Mouse (Mus musculus) megakaryocyte-erythroid progenitor cell, adult 5 weeks (primary cell): ENCODE results near the gene Nrk. TPM values are rescaled to one million over a fixed set of nuclear protein-coding genes. Genes with fewer than 3 reads are reported as not detected.

Experiments used
- polyA plus RNA-seq: library from polyadenylated mRNA; stranded (reverse); fragments of >175 nt; gene quantifications from 2 replicates; pipeline ENCODE4 v1.2.3, GENCODE M21; 2012

The Nrk gene
- polyA plus RNA-seq, result not detected in 2 replicates

DNA sequence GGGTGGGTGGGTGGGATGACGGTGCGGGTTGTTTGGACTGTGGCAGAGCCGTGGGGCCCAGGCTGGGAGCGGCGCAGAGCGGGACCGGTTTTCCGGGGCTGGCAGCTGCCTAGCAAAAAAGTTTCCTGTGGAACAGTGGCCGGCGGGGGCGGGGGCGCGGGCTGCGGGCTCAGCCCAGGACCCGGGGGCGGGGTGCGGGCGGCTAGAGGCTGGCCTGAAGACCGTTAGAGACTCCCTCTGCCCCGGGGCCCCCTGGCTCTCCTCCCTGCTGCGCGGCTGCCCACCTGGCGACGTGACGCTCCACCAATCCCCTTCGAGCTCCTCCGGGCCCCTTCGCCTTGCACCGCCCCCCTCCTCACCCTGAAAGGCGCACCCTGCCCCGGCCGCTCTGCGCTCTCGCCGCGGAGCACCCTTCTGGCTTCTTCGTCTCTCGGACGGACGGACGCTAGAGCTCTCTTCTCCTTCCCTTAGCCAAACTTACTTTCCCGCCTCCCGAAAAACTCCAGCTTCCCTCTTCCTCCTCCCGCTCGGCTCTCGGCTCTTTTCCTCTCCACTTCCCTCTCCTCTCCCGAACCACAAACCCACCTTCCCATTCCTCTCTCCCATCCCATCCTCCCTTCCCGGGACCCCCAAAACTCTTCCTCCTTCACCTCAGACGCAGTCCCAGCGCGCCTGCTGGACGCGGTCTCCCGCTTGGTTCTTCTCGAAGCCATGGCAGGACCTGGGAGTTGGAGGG is at the start of gene Nrk:
Gene Nrk, plus strand, starts transcription at position 390 of the 736 bp plus-strand sequence.

Other genes starting within 250 kb of the Nrk start
- gene Serpina7, start 170.8 kb downstream of the Nrk start, polyA plus RNA-seq, result not detected in 2 replicates
- gene 4930513O06Rik, start 171.8 kb downstream of the Nrk start, polyA plus RNA-seq, result not detected in 2 replicates